Mouse (Mus musculus) myocyte (in vitro differentiated cells): ENCODE data around the gene Olfr1333. TPM values are rescaled to one million over a fixed set of nuclear protein-coding genes. Genes with fewer than 3 reads are reported as not detected.
"Not testable (repeated sequence)": the region's sequence is repeated elsewhere in the genome, so short reads cannot be mapped to it uniquely, and the experiment has no call there.

Source experiments
- H3K27me3 ChIP-seq: one replicate; pipeline ENCODE4 v1.6.1; 2011; ENCODE audit not compliant: control insufficient read depth, insufficient read depth, insufficient read length
- H3K36me3 ChIP-seq: one replicate; pipeline ENCODE4 v1.6.1; 2011; ENCODE audit not compliant: control insufficient read depth, insufficient read depth
- H3K4me2 ChIP-seq: one replicate; pipeline ENCODE4 v1.6.1; 2011; ENCODE audit warnings: low read depth, control low read depth
- H3K4me3 ChIP-seq: one replicate; pipeline ENCODE4 v1.5.1; 2011; ENCODE audit warnings: mild to moderate bottlenecking, control low read depth, moderate library complexity
- H3K79me2 ChIP-seq: one replicate; pipeline ENCODE4 v1.6.1; 2011; ENCODE audit not compliant: control insufficient read depth, insufficient read depth
- H3ac ChIP-seq: one replicate; pipeline ENCODE4 v1.6.1; 2011; ENCODE audit not compliant: control insufficient read depth, insufficient read length
- CEBPB ChIP-seq: IDR thresholded peaks from 2 replicates; pipeline ENCODE4 v1.6.1; 2011; ENCODE audit warnings: mild to moderate bottlenecking, moderate library complexity; ENCODE audit not compliant: poor library complexity, insufficient read depth, severe bottlenecking
- MYOD1 ChIP-seq, 3 experiments: IDR thresholded peaks; one replicate each; pipeline ENCODE4 v1.6.1; 2011; ENCODE audit warnings: control low read depth in 2 of 3, low read depth in 2 of 3, mild to moderate bottlenecking in 2 of 3, moderate library complexity in 1 of 3; ENCODE audit not compliant: insufficient read length in 2 of 3, control insufficient read depth in 1 of 3
- MYOG ChIP-seq, 3 experiments: IDR thresholded peaks; one replicate each; pipeline ENCODE4 v1.6.1; 2011; ENCODE audit warnings: control low read depth in 2 of 3, low read depth in 2 of 3, mild to moderate bottlenecking in 2 of 3; ENCODE audit not compliant: insufficient read length in 2 of 3, control insufficient read depth in 1 of 3, insufficient read depth in 1 of 3
- POLR2AphosphoS2 ChIP-seq: IDR thresholded peaks from one replicate; pipeline ENCODE4 v1.6.1; 2011; ENCODE audit warnings: low read depth, control low read depth; ENCODE audit not compliant: insufficient read length
- SRF ChIP-seq: IDR thresholded peaks from one replicate; pipeline ENCODE4 v1.6.1; 2011; ENCODE audit warnings: low read depth; ENCODE audit not compliant: control insufficient read depth, insufficient read length
- TCF12 ChIP-seq: IDR thresholded peaks from one replicate; pipeline ENCODE4 v1.6.1; 2011; ENCODE audit warnings: mild to moderate bottlenecking, control low read depth; ENCODE audit not compliant: poor library complexity, insufficient read depth, severe bottlenecking
- TCF3 ChIP-seq: IDR thresholded peaks from one replicate; pipeline ENCODE4 v1.6.1; 2011; ENCODE audit warnings: low read depth, control low read depth; ENCODE audit not compliant: insufficient read length
- polyA plus RNA-seq: library from polyadenylated mRNA; unstranded; fragments of >200 nt; fragmentation: generic; extraction: Trizol; gene quantifications from one replicate; pipeline ENCODE4 v1.2.1, GENCODE M21; 2012; ENCODE audit warnings: missing spikeins

Olfr1333 gene
- polyA plus RNA-seq, 1 experiment: not detected

GRCm38 (mm10) chr4:118818921-118819320 lies 17.2 kb downstream of the Olfr1333 start:
- TF ChIP-seq POLR2AphosphoS2 (no peak), MYOG (IDR thresholded peaks at IDR 0.05; ENCODE audit: control insufficient read depth in 1 of 3, insufficient read depth in 1 of 3, insufficient read length in 2 of 3, low read depth in 2 of 3) (no peak), TCF3 (no peak), TCF12 (no peak), SRF (no peak)
- Histone ChIP-seq H3K79me2 (no peaks in the 10 kb centered on the region), H3K4me2 (no peak overlapping the region), H3K4me3 (no peak overlapping the region), H3K27me3 (no peaks in the 10 kb centered on the region), H3ac (no peak overlapping the region), H3K36me3 (no peaks in the 10 kb centered on the region)

- TF ChIP-seq CEBPB (no peak), TCF3 (no peak)
- no peaks in the 10 kb centered on the region for H3K36me3 ChIP-seq
- no peak within 1 kb of the TSS for H3K4me2 ChIP-seq
- no peaks in the 10 kb centered on the region for H3K79me2 ChIP-seq
- H3K4me3 ChIP-seq: no peak within 1 kb of the TSS
- no peak within 1 kb of the TSS for H3ac ChIP-seq
- no peaks in the 10 kb centered on the region for H3K27me3 ChIP-seq
Observed at GRCm38 (mm10) chr4:118809844-118810243, 26.2 kb downstream of the Olfr1333 start, which contains the start of gene Olfr1335. Gene Olfr1335, minus strand, starts transcription at chr4:118809944.

- H3K79me2 ChIP-seq, H3ac ChIP-seq, H3K4me2 ChIP-seq, H3K36me3 ChIP-seq, H3K27me3 ChIP-seq, H3K4me3 ChIP-seq: not testable (repeated sequence)
Observed at GRCm38 (mm10) chr4:118792796-118793195, 43.3 kb downstream of the Olfr1333 start.

- Histone ChIP-seq H3K79me2 (no peaks in the 10 kb centered on the region), H3ac (no peak within 1 kb of the TSS), H3K27me3 (no peaks in the 10 kb centered on the region), H3K4me2 (no peak within 1 kb of the TSS), H3K36me3 (no peaks in the 10 kb centered on the region), H3K4me3 (no peak within 1 kb of the TSS)
- TF ChIP-seq MYOD1 (IDR thresholded peaks at IDR 0.05; ENCODE audit: control insufficient read depth in 1 of 3, insufficient read length in 2 of 3, low read depth in 2 of 3) (no peak), POLR2AphosphoS2 (no peak)
Observed at GRCm38 (mm10) chr4:118782486-118782885, 53.6 kb downstream of the Olfr1333 start, which contains the start of gene Olfr1337. Gene Olfr1337, minus strand, starts transcription at chr4:118782586.

Other genes with a start within 250 kb of the Olfr1333 start
- gene Cfap57, start 215.5 kb downstream of the Olfr1333 start, polyA plus RNA-seq: not detected
- gene Ebna1bp2, start 215.5 kb downstream of the Olfr1333 start, polyA plus RNA-seq: 71.7 TPM
- not detected for gene Olfr62, start 177.3 kb downstream of the Olfr1333 start, polyA plus RNA-seq
- not detected for gene Olfr1342, start 143.5 kb downstream of the Olfr1333 start, polyA plus RNA-seq
- gene Olfr1341, start 132.8 kb downstream of the Olfr1333 start, polyA plus RNA-seq: not detected
- not detected for gene Olfr1340, start 116.1 kb downstream of the Olfr1333 start, polyA plus RNA-seq
- not detected for gene Olfr1339, start 104.1 kb downstream of the Olfr1333 start, polyA plus RNA-seq
- gene Olfr1338, start 77.5 kb downstream of the Olfr1333 start, polyA plus RNA-seq: not detected
- not detected for gene Olfr1337, start 53.7 kb downstream of the Olfr1333 start, polyA plus RNA-seq
- not detected for gene Olfr1335, start 26.3 kb downstream of the Olfr1333 start, polyA plus RNA-seq
- gene Olfr1331, start 28.4 kb upstream of the Olfr1333 start, polyA plus RNA-seq: not detected
- gene Olfr1330, start 52.3 kb upstream of the Olfr1333 start, polyA plus RNA-seq: not detected
- not detected for gene Olfr1329, start 81.2 kb upstream of the Olfr1333 start, polyA plus RNA-seq
- not detected for gene Olfr1328, start 102.3 kb upstream of the Olfr1333 start, polyA plus RNA-seq
- not detected for gene Lao1, start 125.3 kb upstream of the Olfr1333 start, polyA plus RNA-seq